Mouse (Mus musculus): ENCODE data around the gene Enam. TPM values are rescaled to one million over a fixed set of nuclear protein-coding genes. Genes with fewer than 3 reads are reported as not detected.
A peak's percentile ranks its signal among the peaks of the same experiment; 100 is the strongest.
"Not testable (repeated sequence)": the region's sequence is repeated elsewhere in the genome, so short reads cannot be mapped to it uniquely, and the experiment has no call there.

Enam gene
- polyA plus RNA-seq, 1 experiment from 2014 or later = not detected

DNA sequence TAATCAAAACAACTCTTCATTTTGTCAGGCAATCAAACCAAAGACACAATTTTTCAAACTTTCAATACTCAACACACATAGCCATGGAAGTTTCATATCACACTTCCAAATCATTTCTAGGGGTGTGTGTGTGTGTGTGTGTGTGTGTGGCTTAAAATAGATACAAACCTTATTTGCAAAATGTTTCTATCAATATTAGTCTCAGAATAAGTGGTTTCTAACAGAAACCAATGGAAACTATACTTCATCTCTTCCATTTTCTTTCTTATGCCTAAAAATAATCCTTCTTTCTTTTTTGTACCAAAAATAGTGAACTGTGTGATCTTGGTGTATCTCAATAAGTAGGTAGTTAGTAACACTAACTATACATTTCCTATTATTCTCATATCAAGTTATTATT, 53.1 kb downstream of the Enam start:
- H3K9me3 ChIP-seq = no peaks in the 10 kb centered on the region

DNA sequence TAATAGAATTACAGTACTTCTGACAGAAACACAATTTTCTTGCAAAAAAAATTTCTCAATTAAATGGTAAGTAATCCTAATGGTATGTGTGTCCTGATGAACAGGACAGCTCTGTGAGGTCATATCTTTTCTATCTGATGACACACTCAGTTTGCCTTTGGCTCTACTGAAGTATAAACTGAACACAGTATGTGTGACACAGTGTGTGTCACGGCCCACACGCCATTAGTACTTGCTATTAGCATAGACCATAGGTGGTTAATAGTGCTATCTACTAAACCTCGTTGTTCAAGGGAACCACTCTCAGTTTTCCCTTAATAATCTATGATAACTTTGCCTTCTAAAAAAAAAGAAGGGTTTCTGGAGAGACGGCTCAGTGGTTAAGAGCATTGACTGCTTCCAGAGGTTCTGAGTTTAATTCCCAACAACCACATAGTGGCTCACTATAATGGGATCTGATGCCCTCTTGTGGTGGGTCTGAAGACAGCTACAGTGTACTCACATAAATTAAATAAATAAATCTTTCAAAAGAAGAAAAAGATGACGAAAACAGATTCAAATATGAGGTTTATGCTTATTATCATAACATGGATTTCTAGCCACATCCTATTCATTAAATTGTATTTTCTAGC, 55.0 kb downstream of the Enam start:
- Histone ChIP-seq H3K27me3 (ENCODE audit: insufficient read depth, poor library complexity, severe bottlenecking) (no peaks in the 10 kb centered on the region), H3K4me1 (no peaks in the 10 kb centered on the region), H3K36me3 (no peaks in the 10 kb centered on the region), H3K9me3 (no peaks in the 10 kb centered on the region), H3K27ac (no peak overlapping the region), H3K4me3 (no peak overlapping the region)
- DNase-seq (ENCODE audit: low spot score) = no peak
- 65% methylated on average over 5 of the region's 5 CpGs for WGBS

More for the DNA sequence above, 53.1 kb downstream of the Enam start:
- no peaks in the 10 kb centered on the region for H3K36me3 ChIP-seq
- no peaks in the 10 kb centered on the region for H3K4me1 ChIP-seq
- H3K4me3 ChIP-seq = no peak overlapping the region
- no peak overlapping the region for H3K27ac ChIP-seq
- no peaks in the 10 kb centered on the region for H3K27me3 ChIP-seq (ENCODE audit: insufficient read depth, poor library complexity, severe bottlenecking)
- DNase-seq (ENCODE audit: low spot score) = no peak

DNA sequence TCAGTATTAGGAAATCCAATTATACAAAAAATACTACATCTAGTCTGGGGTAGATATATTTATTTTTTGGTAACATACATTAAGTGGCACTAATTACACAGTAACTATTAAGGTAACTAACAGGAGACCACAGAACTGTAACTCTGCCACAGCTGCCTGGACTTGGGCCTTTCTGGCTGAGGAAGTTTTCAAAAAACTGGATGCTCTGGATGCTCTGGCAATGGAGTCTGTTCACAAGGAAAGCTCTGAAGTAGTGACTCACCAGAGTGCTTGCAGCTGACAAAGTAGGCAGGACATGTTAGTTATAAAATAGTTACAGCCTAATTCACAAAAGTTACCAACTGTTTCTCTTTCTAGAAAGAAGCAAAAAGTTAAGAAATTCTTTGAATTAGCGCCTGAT, 56.6 kb downstream of the Enam start:
- H3K9me3 ChIP-seq; H3K4me1 ChIP-seq; H3K4me3 ChIP-seq; H3K36me3 ChIP-seq; H3K27me3 ChIP-seq (ENCODE audit: insufficient read depth, poor library complexity, severe bottlenecking); DNase-seq (ENCODE audit: low spot score); H3K27ac ChIP-seq: not testable (repeated sequence)
- 84% methylated on average over 1 of the region's 1 CpGs for WGBS

DNA sequence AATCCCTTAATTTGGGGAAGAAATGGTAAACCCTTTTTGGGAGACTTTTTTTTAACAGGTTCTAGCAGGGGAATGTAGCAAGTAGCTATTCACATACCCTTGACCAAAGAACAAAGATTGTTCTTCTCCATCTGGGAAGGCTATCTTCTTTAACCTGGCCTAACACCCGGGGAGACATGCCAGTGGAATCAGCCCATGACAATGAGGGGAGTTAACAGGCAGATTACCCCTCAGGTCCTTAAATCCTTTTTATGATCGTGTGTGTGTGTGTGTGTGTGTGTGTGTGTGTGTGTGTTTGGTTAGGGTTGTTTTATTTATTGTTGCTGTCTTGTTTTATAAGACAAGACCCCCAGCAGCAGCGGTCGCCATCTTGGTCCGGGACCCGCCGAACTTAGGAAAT, 57.8 kb downstream of the Enam start:
- WGBS = 80% methylated on average over 7 of the region's 7 CpGs
- Histone ChIP-seq H3K9me3 (no peaks in the 10 kb centered on the region), H3K36me3 (no peaks in the 10 kb centered on the region), H3K27ac (no peak overlapping the region), H3K4me3 (no peak overlapping the region), H3K4me1 (no peaks in the 10 kb centered on the region), H3K27me3 (ENCODE audit: insufficient read depth, poor library complexity, severe bottlenecking) (no peaks in the 10 kb centered on the region)
- DNase-seq (ENCODE audit: low spot score) = no peak

DNA sequence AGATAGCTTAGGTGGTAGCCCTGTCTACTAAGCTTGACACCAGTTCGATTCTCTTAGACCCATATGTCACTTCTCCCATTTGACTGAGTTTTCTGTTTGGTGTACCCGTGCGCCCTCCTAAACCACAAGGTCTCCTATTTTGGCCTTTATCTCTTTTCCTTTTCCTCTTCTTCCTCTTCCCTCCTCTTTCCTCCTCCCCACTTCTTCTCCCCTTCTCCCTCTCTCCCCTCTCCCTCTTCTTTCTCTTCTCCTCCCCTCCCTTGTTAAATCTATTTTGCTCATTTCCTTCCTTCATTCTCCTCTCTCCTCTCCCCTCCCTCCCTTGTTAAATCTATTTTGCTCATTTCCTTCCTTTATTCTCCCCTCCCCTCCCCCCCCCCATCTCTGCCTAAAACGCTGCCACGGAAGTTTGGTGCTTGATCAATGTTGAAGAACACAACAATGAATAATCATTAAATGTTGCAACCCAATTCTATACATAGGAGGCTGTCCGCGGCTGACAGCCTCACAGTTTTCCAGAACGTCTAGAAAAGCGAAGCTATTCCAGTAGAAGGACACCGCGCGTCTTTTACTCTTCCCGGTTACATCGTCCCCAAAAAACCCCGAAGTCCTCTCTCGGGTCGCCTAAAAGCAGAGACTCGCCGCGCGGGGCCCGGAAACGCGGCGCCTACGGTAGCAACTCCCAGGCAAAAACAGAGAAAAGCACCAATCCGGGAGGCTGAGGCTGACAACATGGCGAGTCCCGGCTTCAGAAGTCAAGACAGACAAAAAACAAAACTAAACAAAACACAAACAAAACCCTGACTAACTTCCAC, 65.7 kb downstream of the Enam start:
- Histone ChIP-seq H3K27ac (peak overlapping the region; percentile 95), H3K4me1 (peaks cover 12% of the 10 kb centered on the region), H3K36me3 (peaks cover 8% of the 10 kb centered on the region; the same call in 1 of the 2 replicates), H3K27me3 (ENCODE audit: insufficient read depth, poor library complexity, severe bottlenecking) (no peaks in the 10 kb centered on the region), H3K9me3 (no peaks in the 10 kb centered on the region), H3K4me3 (peak overlapping the region; percentile 91)
- WGBS = 8% methylated on average over 29 of the region's 29 CpGs
- no peak for DNase-seq (ENCODE audit: low spot score)

DNA sequence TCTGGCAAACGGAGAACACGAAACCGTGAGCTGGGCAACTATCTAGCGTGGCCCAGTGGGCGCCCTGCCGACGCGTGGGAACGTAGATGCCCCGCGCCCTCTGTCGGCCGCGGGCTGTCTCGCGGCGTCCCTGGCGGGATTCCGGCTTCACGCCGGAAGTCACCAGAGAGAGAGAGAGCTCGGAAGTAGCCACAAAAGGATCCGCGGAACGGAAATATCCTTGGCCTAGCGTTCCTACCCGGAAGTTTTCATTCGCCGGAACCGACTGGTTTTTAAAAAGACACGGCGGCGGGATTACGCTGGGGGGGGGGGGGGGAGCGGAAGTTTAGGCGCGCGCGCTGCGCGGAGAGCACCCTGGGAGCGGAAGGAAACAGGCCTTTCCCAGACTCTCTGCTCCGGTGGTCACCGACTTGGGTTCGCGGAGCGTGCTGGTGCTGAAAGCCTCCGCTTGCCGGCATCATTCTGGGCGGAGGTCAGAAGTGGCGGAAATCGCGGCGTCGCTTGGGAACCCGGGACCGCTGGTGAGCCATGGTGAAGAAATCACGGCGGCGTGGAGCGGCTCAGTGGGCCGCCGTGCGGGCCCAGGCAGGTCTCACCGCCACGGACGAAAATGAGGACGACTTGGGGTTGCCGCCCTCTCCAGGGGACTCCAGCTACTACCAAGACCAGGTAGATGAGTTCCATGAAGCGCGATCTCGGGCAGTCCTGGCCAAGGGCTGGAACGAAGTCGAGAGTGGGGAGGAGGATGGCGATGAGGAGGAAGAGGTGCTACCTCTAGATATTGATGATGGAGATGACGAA, 66.5 kb downstream of the Enam start, which contains the start of gene Utp3:
Gene Utp3, plus strand, starts transcription at position 377 of the 801 bp plus-strand sequence.
- H3K27ac ChIP-seq = peak within 1 kb of the TSS; percentile 95
- WGBS = under 1% methylated on average over 76 of the region's 76 CpGs
- peak within 1 kb of the TSS; percentile 91 for H3K4me3 ChIP-seq
- DNase-seq (ENCODE audit: low spot score) = peak; percentile 97
- no peaks in the 10 kb centered on the region for H3K27me3 ChIP-seq (ENCODE audit: insufficient read depth, poor library complexity, severe bottlenecking)
- H3K36me3 ChIP-seq = peaks cover 8% of the 10 kb centered on the region; the same call in 1 of the 2 replicates
- no peaks in the 10 kb centered on the region for H3K9me3 ChIP-seq
- H3K4me1 ChIP-seq = peaks cover 12% of the 10 kb centered on the region

Other genes starting within 250 kb of the Enam start
- not detected in 2 replicates for gene Gm7714, start 219.1 kb upstream of the Enam start, polyA plus RNA-seq (2016; fragmentation: Nextera tagmentation; extraction: Ambion mirVana)
- not detected in 2 replicates for gene Prol1, start 170.7 kb upstream of the Enam start, polyA plus RNA-seq (2016; fragmentation: Nextera tagmentation; extraction: Ambion mirVana)
- gene Amtn, start 111.9 kb upstream of the Enam start, polyA plus RNA-seq (2016; fragmentation: Nextera tagmentation; extraction: Ambion mirVana) = not detected in 2 replicates
- not detected in 2 replicates for gene Ambn, start 32.0 kb upstream of the Enam start, polyA plus RNA-seq (2016; fragmentation: Nextera tagmentation; extraction: Ambion mirVana)
- 0.16 TPM in 1 of 2 replicates, not detected in the other for gene Jchain, start 39.9 kb downstream of the Enam start, polyA plus RNA-seq (2016; fragmentation: Nextera tagmentation; extraction: Ambion mirVana)
- 54.0 and 70.3 TPM in 2 replicates for gene Utp3, start 66.5 kb downstream of the Enam start, polyA plus RNA-seq (2016; fragmentation: Nextera tagmentation; extraction: Ambion mirVana)
- 11.5 and 14.3 TPM in 2 replicates for gene Rufy3, start 77.1 kb downstream of the Enam start, polyA plus RNA-seq (2016; fragmentation: Nextera tagmentation; extraction: Ambion mirVana)
- gene Grsf1, start 188.2 kb downstream of the Enam start, polyA plus RNA-seq (2016; fragmentation: Nextera tagmentation; extraction: Ambion mirVana) = 71.0 and 71.1 TPM in 2 replicates
- 22.3 and 28.8 TPM in 2 replicates for gene Mob1b, start 232.9 kb downstream of the Enam start, polyA plus RNA-seq (2016; fragmentation: Nextera tagmentation; extraction: Ambion mirVana)